Mouse (Mus musculus): ENCODE results near the gene Cxcr3.
A peak's percentile ranks its signal among the peaks of the same experiment; 100 is the strongest.

The Cxcr3 gene

GRCm38 (mm10) chrX:101733828-101734319, at the start of gene Cxcr3:
Gene Cxcr3, minus strand, starts transcription at chrX:101734269.
- DNase-seq (ENCODE audit: low read depth, low spot score), result no peak

DNA sequence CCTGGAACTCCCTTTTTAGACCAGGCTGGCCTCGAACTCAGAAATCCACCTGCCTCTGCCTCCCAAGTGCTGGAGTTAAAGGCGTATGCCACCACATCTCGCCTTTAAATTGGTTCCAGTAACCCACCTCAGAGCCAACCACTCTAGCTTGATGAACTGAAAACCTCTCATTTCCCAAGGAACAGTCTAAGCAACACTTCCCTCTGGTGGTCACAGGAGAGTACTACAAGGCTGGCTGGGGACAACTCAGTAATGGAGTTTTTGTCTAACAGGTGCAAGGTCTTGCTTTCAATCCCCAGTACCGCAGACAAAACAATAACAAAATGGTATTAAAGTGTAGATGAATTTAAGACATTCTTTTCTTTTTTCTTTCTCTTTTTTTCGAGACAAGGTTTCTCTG, 38.0 kb upstream of the Cxcr3 start:
- DNase-seq (ENCODE audit: low read depth, low spot score), result peak; percentile 13

GRCm38 (mm10) chrX:101770307-101770706, 36.2 kb upstream of the Cxcr3 start:
- DNase-seq (ENCODE audit: low read depth, low spot score), result no peak

DNA sequence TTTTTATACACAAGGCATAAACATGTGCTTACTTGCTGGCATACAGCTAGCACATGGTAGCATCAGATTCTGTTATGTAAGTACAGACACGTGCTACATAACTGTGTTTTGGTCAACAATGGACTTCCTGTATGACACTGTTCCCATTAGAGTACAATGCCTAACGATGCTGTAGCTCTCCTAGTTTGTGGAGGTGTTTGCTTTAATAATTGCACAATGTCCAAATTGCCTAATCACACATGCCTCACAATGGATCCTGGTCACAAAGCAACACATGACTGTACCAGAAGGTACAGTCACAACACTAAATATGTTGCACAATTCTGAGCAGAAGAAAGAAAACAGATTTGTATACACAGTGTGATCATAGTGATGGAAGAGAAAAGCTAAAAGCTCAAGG, 35.4 kb upstream of the Cxcr3 start:
- no peak for DNase-seq (ENCODE audit: low read depth, low spot score)

DNA sequence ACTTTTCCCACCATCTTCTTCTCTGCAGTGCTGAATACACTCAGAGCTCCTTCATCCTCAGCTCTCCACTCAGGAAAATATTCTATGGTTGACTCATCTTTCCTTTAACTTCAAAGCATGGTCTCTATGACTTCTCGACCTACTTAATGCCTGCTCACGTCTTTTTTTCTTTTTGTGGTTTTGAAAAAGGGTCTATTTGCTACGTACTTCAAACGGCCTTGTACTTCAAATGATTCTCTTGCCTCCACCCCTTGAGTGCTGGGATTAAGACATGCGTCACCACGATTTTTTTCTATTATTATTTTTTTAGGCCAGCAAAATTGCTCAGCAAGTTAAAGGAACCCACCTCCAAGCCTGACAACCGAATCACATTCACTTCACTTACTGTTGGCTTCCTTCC, 33.2 kb upstream of the Cxcr3 start:
- DNase-seq (ENCODE audit: low read depth, low spot score), result no peak

DNA sequence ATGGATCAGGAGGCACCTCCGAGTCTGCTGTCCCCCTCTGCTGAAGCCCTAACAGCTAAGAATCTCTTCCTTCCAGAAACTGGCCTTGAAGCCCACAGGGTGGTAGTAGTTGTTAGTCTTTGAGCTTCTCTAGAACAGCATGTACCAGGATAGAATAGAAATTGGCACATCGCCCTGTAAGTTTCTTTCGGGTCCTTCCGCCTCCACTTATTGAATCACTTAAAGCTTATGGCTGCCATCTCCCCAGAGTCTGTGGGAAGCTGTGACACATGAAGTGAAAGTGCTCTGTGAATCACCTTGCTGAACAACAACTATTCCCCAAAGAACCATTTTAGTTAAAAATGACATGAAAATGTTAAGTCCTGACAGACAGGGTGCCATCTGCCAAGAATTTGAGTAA, 31.0 kb upstream of the Cxcr3 start:
- DNase-seq (ENCODE audit: low read depth, low spot score), result no peak

GRCm38 (mm10) chrX:101764621-101765020, 30.6 kb upstream of the Cxcr3 start:
- no peak for DNase-seq (ENCODE audit: low read depth, low spot score)

- no peak for DNase-seq (ENCODE audit: low read depth, low spot score)
Measured at GRCm38 (mm10) chrX:101754478-101754877, 20.4 kb upstream of the Cxcr3 start.

GRCm38 (mm10) chrX:101750144-101750543, 16.1 kb upstream of the Cxcr3 start:
- DNase-seq (ENCODE audit: low read depth, low spot score), result no peak

GRCm38 (mm10) chrX:101741064-101741433, 7.0 kb upstream of the Cxcr3 start:
- no peak for DNase-seq (ENCODE audit: low read depth, low spot score)

DNA sequence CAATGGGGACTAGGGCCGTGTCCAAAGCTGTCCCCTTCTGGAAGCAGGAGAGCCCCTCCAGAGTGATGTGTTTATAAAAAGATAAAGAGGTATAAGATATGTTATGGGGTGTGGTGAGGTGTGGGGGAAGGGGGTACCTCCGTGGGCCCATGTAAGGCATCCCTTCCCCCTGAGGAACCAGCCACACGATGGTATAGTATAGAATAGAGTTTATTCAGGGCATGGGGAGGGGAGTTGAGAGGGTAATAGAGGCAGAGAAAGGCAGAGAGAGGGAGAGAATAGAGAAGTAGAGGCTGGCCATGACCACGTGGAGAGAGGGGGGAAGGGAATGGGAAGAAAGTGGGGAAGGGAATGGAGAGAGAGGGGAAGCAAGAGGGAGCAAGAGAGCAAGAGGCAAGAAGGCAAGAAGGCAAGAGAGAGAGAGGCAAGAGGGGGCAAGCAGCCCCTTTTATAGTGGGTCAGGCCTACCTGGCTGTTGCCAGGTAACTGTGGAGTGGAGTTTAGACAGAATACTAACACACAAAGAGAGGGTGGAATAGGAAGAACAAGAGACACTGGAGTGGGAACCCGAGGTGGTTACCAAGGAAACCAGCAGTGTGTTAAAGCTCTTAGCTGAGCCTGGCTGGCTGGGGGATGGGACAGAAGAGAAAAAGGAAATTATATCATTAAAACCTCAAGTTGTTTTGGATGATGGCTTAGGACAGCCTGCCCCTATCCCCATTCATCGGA, 6.4 kb upstream of the Cxcr3 start:
- DNase-seq (ENCODE audit: low read depth, low spot score), result no peak

- DNase-seq (ENCODE audit: low read depth, low spot score), result no peak
Measured at GRCm38 (mm10) chrX:101737201-101737600, 3.1 kb upstream of the Cxcr3 start.

DNA sequence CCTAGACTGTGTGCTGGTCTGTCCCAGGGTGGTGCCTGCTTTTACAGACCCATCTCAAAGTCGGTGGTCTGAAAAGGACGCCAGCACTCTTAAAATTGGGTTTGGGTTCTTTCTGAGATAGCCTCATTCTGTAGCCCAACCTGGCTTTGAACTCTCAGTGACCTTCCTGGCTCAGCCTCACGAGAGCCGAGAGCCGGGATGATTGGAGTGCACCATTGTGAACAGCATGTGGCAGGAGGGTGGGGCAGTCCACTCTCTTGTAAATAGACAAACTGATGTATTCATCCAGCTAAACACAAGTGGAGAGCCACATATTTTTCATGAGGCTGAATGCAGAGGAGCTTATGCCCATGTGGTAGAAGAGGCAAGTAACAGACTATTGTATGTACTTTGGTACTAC, 912 bp upstream of the Cxcr3 start:
- no peak for DNase-seq (ENCODE audit: low read depth, low spot score)

DNA sequence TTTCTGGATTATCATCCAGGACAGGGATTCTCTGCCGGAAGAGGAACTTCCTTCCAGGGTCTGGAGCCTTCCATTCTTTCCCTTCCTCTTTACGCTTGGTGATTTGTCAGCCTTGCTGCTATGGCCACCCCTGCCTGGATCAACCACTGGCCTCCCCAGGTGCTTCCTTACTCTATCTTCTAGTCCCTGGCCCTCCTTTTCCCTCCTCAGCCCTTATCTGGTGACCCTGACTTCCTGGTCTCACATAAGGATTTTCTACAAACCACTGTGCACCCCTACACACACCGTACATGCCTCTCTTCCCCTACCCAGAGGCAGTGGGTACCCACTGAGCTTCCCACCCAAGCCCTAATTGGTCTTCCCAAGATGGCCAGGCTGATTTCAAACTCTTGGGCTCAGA, 781 bp downstream of the Cxcr3 start:
- no peak for DNase-seq (ENCODE audit: low read depth, low spot score)

DNA sequence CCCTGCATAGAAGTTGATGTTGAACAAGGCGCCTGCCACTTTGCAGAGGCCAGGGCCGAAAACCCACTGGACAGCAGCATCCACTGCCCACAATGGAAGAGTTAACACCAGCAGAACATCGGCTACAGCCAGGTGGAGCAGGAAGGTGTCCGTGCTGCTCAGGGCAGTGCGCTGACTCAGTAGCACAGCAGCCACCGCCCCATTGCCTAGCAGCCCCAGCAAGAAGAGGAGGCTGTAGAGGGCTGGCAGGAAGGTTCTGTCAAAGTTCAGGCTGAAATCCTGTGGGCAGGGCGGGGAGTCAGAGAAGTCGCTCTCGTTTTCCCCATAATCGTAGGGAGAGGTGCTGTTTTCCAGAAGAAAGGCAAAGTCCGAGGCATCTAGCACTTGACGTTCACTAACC, 1.4 kb downstream of the Cxcr3 start:
- DNase-seq (ENCODE audit: low read depth, low spot score), result no peak

GRCm38 (mm10) chrX:101730010-101730409, 4.1 kb downstream of the Cxcr3 start:
- no peak for DNase-seq (ENCODE audit: low read depth, low spot score)

DNA sequence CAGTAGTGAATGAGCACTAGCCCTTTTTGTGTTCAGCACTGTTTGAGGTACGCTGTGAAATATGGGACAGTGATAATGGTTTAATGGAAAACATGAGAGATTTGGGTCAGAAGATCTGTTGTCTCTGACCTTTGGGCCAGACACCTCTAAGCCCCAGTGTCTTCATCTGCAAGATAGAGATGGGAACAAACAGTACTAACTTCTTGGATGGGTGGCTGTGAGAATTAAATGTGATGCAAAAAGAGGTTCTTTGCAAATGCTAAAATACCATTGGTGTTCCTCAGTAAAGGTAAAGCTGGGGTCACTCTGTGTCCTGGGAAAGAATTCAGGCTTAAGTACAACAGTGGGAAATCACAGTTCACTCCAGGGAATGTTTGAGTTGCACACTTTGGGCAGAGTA, 13.7 kb downstream of the Cxcr3 start:
- no peak for DNase-seq (ENCODE audit: low read depth, low spot score)

DNA sequence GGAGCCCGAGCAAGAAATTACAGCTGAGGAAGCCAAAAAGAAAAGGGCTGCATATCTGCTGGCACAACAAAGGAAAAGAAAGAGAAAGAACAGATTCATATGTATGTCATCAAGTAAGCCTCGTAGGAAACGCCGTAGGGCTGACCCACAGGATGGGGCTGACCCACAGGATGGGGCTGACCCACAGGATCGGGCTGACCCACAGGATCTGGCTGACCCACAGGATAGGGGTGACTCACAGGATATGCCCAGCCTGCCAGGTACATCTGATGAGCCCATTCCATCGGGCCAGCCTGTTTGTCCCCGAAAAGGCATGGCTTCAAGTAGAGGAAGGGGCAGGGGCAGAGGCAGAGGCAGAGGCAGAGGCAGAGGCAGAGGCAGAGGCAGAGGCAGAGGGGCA, 29.0 kb downstream of the Cxcr3 start:
- DNase-seq (ENCODE audit: low read depth, low spot score), result no peak

DNA sequence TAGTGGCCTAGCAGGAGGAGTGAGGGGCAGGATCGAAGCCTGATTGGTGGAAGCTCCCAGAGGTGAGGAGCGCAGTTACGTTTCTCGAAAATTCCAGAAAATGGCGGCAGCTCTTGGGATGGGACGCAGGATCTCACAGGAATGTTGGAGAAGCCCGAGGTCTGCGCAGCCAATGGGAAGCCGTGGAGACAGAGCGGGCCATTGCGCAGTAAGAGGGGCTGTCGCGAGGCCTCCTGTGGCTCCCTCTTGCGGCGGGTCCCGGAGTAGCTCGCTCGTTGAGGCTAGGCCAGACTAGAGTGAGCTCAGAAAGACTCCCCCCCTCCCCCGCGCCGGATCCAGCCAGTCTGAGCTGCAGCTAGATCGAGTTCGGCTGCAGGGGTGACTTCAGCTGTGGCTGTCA, 35.8 kb downstream of the Cxcr3 start:
- DNase-seq (ENCODE audit: low read depth, low spot score), result peak; percentile 75

DNA sequence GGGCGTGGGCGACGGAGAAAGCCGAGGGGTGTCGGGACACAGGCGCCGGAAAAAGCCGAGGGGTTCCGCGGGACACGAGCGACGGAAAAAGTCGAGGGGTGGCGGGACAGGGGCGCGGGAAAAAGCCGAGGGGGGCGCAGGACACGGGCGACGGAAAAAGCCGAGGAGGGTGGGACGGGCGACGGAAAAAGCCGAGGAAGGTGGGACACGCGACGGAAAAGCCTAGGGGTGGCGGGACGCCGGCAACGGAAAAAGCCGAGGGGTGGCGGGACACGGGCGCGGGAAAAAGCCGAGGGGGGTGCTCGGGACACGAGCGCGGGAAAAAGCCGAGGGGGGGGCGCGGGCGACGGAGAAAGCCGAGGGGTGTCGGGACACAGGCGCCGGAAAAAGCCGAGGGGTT, 36.5 kb downstream of the Cxcr3 start:
- no peak for DNase-seq (ENCODE audit: low read depth, low spot score)

GRCm38 (mm10) chrX:101695686-101696085, 38.4 kb downstream of the Cxcr3 start:
- no peak for DNase-seq (ENCODE audit: low read depth, low spot score)
